Mouse (Mus musculus): Measurements from ENCODE around the gene Skap2. TPM values are rescaled to one million over a fixed set of nuclear protein-coding genes. Genes with fewer than 3 reads are reported as not detected.

The Skap2 gene
- total RNA-seq, 2 experiments from 2014 or later, result 18.5 to 44.3 TPM

Other genes starting within 250 kb of the Skap2 start
- gene Hoxa1, start 145.8 kb upstream of the Skap2 start, total RNA-seq (2014; fragmentation: Nextera tagmentation), result not detected in 2 replicates
- 0.34 TPM in 1 of 2 replicates, not detected in the other for gene Hoxa1, start 145.8 kb upstream of the Skap2 start, total RNA-seq (2017)
- gene Hoxa2, start 152.3 kb upstream of the Skap2 start, total RNA-seq (2014; fragmentation: Nextera tagmentation), result 1.4 TPM in 1 of 2 replicates, not detected in the other
- not detected in 2 replicates for gene Hoxa2, start 152.3 kb upstream of the Skap2 start, total RNA-seq (2017)
- gene 5730596B20Rik, start 164.9 kb upstream of the Skap2 start, total RNA-seq (2014; fragmentation: Nextera tagmentation), result not detected in 2 replicates
- not detected in 2 replicates for gene 5730596B20Rik, start 164.9 kb upstream of the Skap2 start, total RNA-seq (2017)
- 1.9 and 2.2 TPM in 2 replicates for gene Hoxa4, start 179.2 kb upstream of the Skap2 start, total RNA-seq (2014; fragmentation: Nextera tagmentation)
- 0.46 and 0.66 TPM in 2 replicates for gene Hoxa4, start 179.2 kb upstream of the Skap2 start, total RNA-seq (2017)
- 1.1 and 2.6 TPM in 2 replicates for gene Hoxa5, start 192.0 kb upstream of the Skap2 start, total RNA-seq (2014; fragmentation: Nextera tagmentation)
- gene Hoxa5, start 192.0 kb upstream of the Skap2 start, total RNA-seq (2017), result 0.56 and 0.76 TPM in 2 replicates
- 1.5 TPM in 1 of 2 replicates, not detected in the other for gene Hoxa6, start 196.2 kb upstream of the Skap2 start, total RNA-seq (2014; fragmentation: Nextera tagmentation)
- not detected in 2 replicates for gene Hoxa6, start 196.2 kb upstream of the Skap2 start, total RNA-seq (2017)
- gene Hoxa3, start 200.8 kb upstream of the Skap2 start, total RNA-seq (2014; fragmentation: Nextera tagmentation), result 0.77 and 1.4 TPM in 2 replicates
- gene Hoxa3, start 200.8 kb upstream of the Skap2 start, total RNA-seq (2017), result not detected in 2 replicates
- gene Gm28308, start 200.8 kb upstream of the Skap2 start, total RNA-seq (2014; fragmentation: Nextera tagmentation), result not detected in 2 replicates
- gene Gm28308, start 200.8 kb upstream of the Skap2 start, total RNA-seq (2017), result not detected in 2 replicates
- 3.4 and 4.1 TPM in 2 replicates for gene Hoxa7, start 209.3 kb upstream of the Skap2 start, total RNA-seq (2014; fragmentation: Nextera tagmentation)
- 2.6 and 3.1 TPM in 2 replicates for gene Hoxa7, start 209.3 kb upstream of the Skap2 start, total RNA-seq (2017)
- gene Hoxa9, start 218.5 kb upstream of the Skap2 start, total RNA-seq (2014; fragmentation: Nextera tagmentation), result 7.6 and 9.7 TPM in 2 replicates
- 10.3 and 27.1 TPM in 2 replicates for gene Hoxa9, start 218.5 kb upstream of the Skap2 start, total RNA-seq (2017)
- gene Hoxa10, start 228.3 kb upstream of the Skap2 start, total RNA-seq (2014; fragmentation: Nextera tagmentation), result not detected in 2 replicates
- gene Hoxa10, start 228.3 kb upstream of the Skap2 start, total RNA-seq (2017), result 0.34 TPM in 1 of 2 replicates, not detected in the other
- not detected in 2 replicates for gene Hoxa11, start 233.3 kb upstream of the Skap2 start, total RNA-seq (2014; fragmentation: Nextera tagmentation)
- gene Hoxa11, start 233.3 kb upstream of the Skap2 start, total RNA-seq (2017), result not detected in 2 replicates
- not detected in 2 replicates for gene Hoxa13, start 248.3 kb upstream of the Skap2 start, total RNA-seq (2014; fragmentation: Nextera tagmentation)
- gene Hoxa13, start 248.3 kb upstream of the Skap2 start, total RNA-seq (2017), result not detected in 2 replicates

Measured in megakaryocyte-erythroid progenitor cell, adult 5-6 weeks (primary cell).